Mouse (Mus musculus): Measurements from ENCODE around the gene Acad9.
"Not testable (repeated sequence)": the region's sequence is repeated elsewhere in the genome, so short reads cannot be mapped to it uniquely, and the experiment has no call there.

The Acad9 gene

DNA sequence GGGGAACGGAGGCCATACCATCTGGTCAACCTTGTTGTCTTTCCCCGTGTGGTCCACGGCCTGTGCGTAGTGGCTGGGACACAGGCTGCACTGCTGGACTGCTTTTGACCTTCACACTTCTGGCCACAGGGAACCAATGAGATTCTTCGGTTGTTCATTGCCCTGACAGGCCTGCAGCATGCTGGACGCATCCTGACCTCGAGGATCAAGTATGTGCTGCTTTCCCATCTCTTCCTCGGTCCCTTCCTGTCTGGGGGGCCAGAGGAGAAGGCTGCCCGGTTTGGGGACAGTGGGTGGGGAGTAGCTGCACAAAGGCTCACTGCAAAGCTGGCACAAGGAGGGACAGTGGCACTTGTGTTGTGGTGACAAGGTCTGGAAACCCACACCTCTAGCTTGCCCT lies 21.8 kb downstream of the Acad9 start:
- DNase-seq (ENCODE audit: low spot score in 2 of 2) = no peak

- no peak for DNase-seq (ENCODE audit: low spot score in 2 of 2)
These were observed 29.6 kb downstream of the Acad9 start for GRCm38 (mm10) chr3:36095371-36095770.

GRCm38 (mm10) chr3:36116076-36116475 lies 50.3 kb downstream of the Acad9 start:
- no peak for DNase-seq (ENCODE audit: low spot score in 2 of 2)

GRCm38 (mm10) chr3:36119684-36120548 lies 54.1 kb downstream of the Acad9 start:
- no peak for DNase-seq (ENCODE audit: low spot score in 2 of 2)

- DNase-seq (ENCODE audit: low spot score in 2 of 2) = not testable (repeated sequence)
These were observed 60.4 kb downstream of the Acad9 start for GRCm38 (mm10) chr3:36126176-36126575.

DNA sequence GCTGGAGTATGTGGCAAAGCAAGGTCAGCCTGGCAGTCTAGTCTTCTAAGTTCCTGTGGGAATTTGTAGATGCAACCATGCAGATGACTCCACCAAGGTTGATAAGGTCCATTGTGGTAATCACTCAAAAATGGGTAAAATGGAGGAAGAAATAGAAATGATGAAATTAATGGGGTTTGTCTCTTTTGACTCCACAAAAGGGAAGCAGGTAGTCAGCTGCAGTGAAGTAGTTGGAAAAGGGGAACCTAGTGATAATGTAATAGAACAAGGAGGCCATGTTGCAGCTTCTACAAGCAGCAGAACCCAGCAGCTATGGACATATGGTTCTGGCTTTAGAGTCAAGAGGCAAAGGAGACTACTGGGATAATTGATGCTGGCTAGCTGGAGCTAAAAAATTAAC lies 70.4 kb downstream of the Acad9 start:
- no peak for DNase-seq (ENCODE audit: low spot score in 2 of 2)

GRCm38 (mm10) chr3:36137560-36137959 lies 71.8 kb downstream of the Acad9 start:
- DNase-seq (ENCODE audit: low spot score in 2 of 2) = no peak

- no peak for DNase-seq (ENCODE audit: low spot score in 2 of 2)
These were observed 72.4 kb downstream of the Acad9 start for GRCm38 (mm10) chr3:36138171-36138660.

- DNase-seq (ENCODE audit: low spot score in 2 of 2) = no peak
These were observed 73.2 kb downstream of the Acad9 start for GRCm38 (mm10) chr3:36138996-36139395.

All from heart, adult 9 months (tissue).